Mouse (Mus musculus): ENCODE results near the gene Sptb.

DNA sequence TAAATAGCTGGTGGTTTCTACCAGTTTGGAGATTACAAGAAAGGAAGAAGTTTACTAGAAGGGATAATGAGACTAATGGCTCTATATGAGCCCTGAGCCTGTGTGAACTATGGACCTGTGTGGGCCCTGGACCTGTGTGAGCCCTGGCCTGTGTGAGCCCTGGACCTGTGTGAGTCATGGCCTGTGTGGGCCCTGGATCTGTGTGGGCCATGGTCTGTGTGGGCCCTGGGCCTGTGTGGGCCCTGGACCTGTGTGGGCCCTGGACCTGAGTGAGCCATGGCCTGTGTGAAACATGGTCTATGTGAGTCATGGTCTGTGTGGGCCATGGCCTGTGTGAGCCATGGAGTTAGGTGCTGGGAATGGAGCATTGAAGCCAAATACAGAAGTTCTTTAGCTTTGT is 28.4 kb downstream of the Sptb start:
- TF ChIP-seq CTCF (IDR thresholded peaks at IDR 0.05; ENCODE audit: low read depth), result no peak
- TF ChIP-seq EP300 (IDR thresholded peaks at IDR 0.05; ENCODE audit: low read depth), result no peak

Measured in heart, postnatal 0 days (tissue).